Mouse (Mus musculus): ENCODE measurements at regions not wholly inside any gene's neighbourhood (a gene's known extent, or its start where the extent isn't known, plus 50 kb on each side); places are given as distances from the start of the nearest gene placed in this dataset.
A peak's percentile ranks its signal among the peaks of the same experiment; 100 is the strongest.

GRCm38 (mm10) chr1:47093289-47093947 lies 200.8 kb upstream of the Slc39a10 start:
- DNase-seq (ENCODE audit: low read depth), result no peak

GRCm38 (mm10) chr1:47076423-47076822 lies 183.8 kb upstream of the Slc39a10 start:
- no peak for DNase-seq (ENCODE audit: low read depth)

- DNase-seq (ENCODE audit: low read depth), result no peak
These were observed 165.5 kb upstream of the Slc39a10 start for GRCm38 (mm10) chr1:47058149-47058548.

DNA sequence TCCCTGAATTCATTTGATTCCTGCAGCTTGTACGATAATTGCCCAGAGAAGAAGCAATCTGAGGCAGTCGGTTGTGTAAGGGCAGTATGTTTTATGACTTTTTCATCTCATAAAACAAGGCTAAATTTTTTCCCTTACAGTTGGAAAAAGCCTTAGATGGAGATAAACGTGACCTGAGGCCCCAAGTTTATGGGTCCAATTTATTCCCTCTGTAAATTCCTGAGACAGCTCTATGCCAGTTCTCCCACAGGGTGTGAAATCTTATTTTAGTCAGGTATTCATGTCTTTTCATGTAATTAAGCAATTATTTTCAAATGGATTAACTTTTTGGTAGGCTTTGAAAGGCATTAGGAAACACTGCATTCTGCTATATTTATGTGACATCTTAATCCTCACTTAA lies 164.7 kb upstream of the Slc39a10 start:
- no peak for DNase-seq (ENCODE audit: low read depth)

- DNase-seq (ENCODE audit: low read depth), result no peak
These were observed 158.5 kb upstream of the Slc39a10 start for GRCm38 (mm10) chr1:47051109-47051508.

DNA sequence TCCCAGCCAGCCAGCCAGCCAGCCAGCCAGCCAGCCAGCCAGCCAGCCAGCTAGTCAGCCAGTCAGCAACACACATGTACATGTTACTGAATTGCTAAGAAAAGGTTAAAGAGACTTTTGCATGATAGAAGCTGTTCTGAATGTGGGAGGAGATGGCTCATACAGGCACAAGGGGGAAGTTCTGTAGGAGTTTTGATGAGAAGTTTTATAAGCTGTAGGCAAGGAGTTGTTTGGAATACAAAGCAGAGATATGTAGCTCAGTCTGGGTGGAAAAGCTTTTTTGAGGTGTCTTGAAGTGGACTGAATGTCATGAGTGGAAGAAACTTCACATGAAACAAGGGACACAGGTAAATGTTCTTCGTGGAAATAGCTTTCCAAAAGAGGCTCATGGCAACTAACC lies 157.8 kb upstream of the Slc39a10 start:
- no peak for DNase-seq (ENCODE audit: low read depth)

GRCm38 (mm10) chr1:47037576-47037975 lies 144.9 kb upstream of the Slc39a10 start:
- DNase-seq (ENCODE audit: low read depth), result no peak

- no peak for DNase-seq (ENCODE audit: low read depth)
These were observed 126.7 kb upstream of the Slc39a10 start for GRCm38 (mm10) chr1:47019356-47019755.

DNA sequence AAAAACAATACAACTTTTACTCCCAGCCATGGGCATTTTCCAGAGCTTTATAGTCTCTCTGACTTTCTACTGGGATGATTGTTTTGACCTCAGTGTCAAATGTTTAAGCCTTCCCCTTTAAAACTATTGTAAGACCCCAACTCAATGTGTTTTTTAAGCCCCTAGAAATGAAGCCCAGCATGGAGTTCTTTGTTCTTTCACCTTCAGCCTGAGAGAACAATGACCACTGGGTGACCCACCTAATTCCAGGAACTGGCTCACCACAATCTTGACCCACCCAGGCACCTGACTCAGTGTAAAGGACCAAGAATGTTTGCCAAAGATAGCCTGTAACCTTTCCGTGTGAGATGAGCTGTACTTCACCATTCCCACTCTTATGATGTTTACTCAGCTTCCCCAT lies 121.9 kb upstream of the Slc39a10 start:
- no peak for DNase-seq (ENCODE audit: low read depth)

DNA sequence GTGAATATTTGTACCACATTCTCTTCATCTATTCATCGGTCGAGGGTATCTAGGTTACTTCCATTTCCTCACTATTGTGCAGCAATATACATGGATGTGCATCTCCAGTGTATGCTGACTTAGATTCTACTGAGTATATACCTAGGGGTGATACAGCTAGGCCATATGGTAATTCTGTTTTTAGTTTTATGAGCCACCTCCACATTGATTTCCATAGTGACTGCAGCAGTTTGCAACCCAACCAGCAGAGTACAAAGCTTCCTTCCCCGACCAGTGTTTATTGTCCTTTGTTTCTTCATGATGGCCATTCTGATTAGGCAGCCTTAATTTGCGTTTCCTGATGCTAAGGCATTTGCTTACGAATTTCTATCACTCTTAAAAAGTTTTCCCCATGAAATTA lies 111.1 kb upstream of the Slc39a10 start:
- no peak for DNase-seq (ENCODE audit: low read depth)

- no peak for DNase-seq (ENCODE audit: low read depth)
These were observed 106.7 kb upstream of the Slc39a10 start for GRCm38 (mm10) chr1:46999337-46999736.

DNA sequence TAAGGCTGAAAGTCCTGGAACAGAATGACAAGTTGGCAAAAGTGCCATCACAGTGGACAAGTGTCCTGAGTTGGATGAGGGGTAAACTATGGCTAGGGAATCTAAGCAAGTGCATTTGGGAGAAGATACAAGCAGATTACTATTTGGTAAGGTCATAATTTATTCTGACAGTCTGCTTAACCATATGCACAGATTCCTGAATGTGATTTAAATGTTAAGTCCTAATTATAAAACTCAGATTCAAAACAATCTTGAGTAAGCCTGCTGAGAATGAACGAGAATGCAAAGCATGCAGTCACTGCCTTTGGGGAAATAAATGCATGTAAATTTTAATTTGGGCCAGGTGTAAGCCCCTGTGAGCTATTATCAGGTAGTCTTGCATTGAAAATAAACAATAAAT lies 93.3 kb upstream of the Slc39a10 start:
- no peak for DNase-seq (ENCODE audit: low read depth)

DNA sequence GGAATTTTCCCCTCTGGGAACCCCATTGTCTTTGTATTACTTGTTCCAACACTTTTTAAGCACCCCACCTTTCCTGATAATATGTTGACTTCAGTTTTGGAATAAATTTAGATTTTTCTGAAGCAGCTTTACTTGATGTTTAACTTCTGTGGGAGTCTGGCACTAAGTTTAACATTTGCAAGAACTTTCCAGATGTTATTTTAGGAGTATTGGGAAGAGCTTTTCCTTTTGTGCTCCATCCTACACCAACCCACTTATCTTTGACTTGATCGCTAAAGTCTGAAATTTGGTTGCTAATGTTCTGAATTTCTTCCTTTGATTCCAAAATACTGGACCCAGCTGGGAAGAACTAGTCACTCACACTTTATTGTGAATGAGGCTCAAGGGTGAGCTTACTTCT lies 90.4 kb upstream of the Slc39a10 start:
- DNase-seq (ENCODE audit: low read depth), result no peak

- peak; percentile 77 for DNase-seq (ENCODE audit: low read depth)
These were observed 77.8 kb upstream of the Slc39a10 start for GRCm38 (mm10) chr1:46970470-46970869.

- no peak for DNase-seq (ENCODE audit: low read depth)
These were observed 75.7 kb upstream of the Slc39a10 start for GRCm38 (mm10) chr1:46968361-46968760.

DNA sequence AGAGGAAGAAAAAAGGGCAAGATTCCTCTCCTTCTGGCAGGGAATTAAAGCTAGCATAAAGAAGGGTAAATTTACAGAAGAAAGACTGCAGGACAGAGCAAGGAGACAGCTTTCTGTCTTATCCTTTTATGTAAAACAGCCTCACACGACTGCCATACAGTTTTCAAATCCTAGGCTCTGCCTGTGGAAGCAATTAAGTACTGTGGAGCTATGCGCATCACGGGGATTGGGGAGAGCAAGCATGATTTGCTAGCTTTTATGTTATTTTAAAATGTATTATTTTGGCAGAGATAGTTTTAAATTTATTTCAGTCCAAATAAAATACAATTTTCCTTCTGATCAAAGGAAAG lies 74.2 kb upstream of the Slc39a10 start:
- DNase-seq (ENCODE audit: low read depth), result no peak

DNA sequence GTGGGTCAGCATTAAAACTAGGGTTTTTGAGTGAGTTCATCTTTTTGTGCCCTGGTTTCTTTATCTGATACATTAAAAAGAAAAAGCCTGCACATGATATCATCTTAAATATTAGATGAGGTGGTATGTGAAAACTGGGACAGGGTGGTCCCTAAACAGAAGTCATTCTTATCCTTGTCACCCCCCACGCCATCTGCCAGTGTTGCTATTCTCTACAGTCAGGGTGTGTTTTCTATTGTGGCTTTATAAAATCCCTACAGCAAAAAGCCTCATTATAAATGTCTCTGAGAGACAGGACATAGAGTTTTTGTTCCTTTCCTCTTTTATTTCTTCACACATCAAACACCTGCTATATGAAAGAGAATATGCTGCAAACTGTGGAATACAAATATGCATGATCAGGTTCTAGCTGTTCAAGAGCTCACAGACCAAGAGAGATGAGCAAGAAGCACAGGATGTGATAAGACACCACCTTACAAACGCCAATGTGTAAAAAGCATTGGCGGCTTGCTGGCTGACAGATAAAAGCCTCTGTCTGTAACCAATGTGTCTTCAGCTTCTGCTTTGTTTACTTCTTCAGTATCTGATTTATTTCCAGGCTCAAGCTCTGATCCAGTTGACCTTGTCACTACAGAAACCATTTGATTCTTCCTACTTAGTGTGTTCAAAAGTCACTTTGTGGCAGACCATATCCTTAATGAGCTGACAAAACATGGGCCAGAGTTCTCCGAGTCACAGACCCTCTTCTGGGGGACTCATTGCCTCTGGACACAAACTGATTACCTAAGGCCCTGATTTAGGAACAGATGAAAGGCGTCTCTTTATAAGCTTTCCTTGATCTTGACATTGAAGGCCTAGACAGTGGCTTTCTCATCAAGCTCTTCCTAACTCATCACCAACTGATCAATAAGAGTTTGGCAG lies 73.6 kb upstream of the Slc39a10 start:
- DNase-seq (ENCODE audit: low read depth), result peak; percentile 34

GRCm38 (mm10) chr1:46963973-46964727 lies 71.5 kb upstream of the Slc39a10 start:
- no peak for DNase-seq (ENCODE audit: low read depth)

Measured in naive thymus-derived CD4-positive, alpha-beta T cell, adult 2 months (primary cell).